Mouse (Mus musculus) right cerebral cortex, postnatal 14 days (tissue): Measurements from ENCODE around the gene Krr1.
"Not testable (repeated sequence)": the region's sequence is repeated elsewhere in the genome, so short reads cannot be mapped to it uniquely, and the experiment has no call there.

Experiments
- DNase-seq: peaks from one replicate; pipeline ENCODE4 v3.0.0; 2022

The Krr1 gene

GRCm38 (mm10) chr10:111983070-111983469, 10.6 kb downstream of the Krr1 start:
- no peak for DNase-seq

DNA sequence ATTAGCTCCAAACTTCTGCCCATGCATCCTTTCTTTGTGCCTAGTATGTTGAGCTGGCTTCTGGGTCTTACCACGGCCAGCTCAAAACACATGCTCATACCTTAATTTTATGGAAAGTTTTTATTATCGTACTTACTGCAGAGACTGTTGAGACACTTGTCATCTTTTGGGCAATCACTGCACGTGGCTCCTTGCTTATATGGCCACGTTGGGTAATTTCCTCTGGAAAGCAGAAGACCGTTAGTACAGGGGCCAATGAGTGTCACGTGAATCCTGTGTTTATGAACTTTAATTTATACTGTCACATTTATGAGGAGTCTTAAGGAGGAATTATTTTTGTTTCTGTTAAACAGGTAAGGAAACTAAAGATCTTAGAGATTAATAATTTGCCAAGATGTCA, 14.0 kb downstream of the Krr1 start:
- no peak for DNase-seq

- DNase-seq = no peak
These were observed 23.5 kb downstream of the Krr1 start for GRCm38 (mm10) chr10:111995803-111996548.

GRCm38 (mm10) chr10:111996549-111996904, 24.1 kb downstream of the Krr1 start:
- DNase-seq = no peak

DNA sequence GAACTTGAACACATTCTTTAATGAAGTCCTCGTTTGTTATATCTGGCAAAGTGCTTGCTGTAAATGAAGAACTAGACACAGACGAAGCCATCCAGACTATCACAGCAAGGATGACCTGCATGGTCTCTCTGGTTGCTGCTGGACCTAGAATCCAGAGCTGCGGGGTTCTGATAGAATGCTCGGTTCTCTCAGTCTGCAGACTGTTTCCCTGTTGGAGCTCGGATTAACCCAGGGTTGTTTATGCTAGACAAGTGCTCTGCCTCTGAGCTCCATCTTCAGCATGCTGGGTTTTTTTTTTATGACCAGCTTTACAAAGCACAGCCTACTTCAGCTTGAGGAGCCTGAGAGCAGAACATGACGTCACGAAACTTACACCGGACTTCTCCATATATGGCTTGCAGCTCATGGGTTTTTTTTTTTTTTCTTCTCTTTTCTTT, 24.5 kb downstream of the Krr1 start:
- no peak for DNase-seq

GRCm38 (mm10) chr10:111997671-111998070, 25.2 kb downstream of the Krr1 start:
- DNase-seq = no peak

DNA sequence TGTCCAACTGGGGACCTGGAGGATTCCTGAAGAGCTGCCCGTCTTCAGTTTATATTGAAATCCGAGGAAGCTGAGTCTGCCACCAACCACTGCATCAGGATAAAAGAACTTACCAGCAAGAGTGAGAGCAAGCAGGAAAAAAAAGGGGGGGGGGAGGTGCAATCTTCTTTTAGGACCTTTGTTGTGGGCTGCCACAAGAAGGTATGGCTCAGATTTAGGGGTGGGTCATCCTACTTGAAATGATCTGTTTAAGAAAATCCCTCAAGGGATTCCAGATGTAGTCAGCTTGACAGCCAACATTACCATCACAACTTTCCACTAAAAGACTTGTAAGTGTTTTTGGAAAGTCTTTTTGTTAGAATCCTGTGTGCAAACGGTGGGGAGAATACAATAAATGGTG, 27.3 kb downstream of the Krr1 start:
- DNase-seq = no peak

DNA sequence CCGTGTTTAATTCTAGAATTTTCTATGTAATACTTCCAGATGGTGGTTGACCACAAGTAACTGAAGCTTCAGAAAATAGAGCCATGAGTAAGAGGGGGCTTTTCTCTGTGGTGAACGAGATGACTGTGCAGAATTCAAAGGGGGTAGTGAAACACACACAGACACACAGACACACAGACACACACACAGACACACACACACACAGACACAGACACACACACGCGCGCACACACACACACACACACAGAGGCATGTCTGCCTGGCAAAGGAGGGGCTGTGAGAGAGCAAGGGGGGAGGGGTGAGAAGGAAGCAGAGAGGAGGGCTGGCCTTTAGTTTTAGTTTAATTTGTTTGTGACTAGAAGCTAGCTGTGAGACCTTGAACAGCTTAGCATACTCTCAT, 28.1 kb downstream of the Krr1 start:
- DNase-seq = no peak

DNA sequence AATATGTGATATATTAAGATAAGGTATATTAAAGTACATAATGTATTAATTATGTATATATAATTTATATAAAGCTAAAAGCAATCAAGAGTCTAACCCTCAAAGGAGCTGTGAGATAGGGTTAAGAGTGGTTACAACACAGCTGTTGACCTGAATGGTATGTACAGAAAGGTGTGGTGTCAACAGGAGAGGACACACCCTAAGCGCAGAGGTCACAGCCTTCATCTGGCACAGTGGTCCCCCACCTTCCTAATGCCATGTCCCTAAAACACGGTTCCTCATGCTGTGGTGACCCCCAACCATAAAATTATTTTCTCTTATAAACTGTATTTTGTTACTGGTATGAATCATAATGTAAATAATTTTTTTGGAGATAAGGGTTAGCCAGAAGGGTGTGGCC, 28.9 kb downstream of the Krr1 start:
- DNase-seq = no peak

- DNase-seq = no peak
These were observed 29.5 kb downstream of the Krr1 start for GRCm38 (mm10) chr10:112001756-112002520.

GRCm38 (mm10) chr10:112002544-112003215, 30.2 kb downstream of the Krr1 start, which contains the start of gene Glipr1:
Glipr1 (minus strand) TSS chr10:112002631.
- no peak for DNase-seq

DNA sequence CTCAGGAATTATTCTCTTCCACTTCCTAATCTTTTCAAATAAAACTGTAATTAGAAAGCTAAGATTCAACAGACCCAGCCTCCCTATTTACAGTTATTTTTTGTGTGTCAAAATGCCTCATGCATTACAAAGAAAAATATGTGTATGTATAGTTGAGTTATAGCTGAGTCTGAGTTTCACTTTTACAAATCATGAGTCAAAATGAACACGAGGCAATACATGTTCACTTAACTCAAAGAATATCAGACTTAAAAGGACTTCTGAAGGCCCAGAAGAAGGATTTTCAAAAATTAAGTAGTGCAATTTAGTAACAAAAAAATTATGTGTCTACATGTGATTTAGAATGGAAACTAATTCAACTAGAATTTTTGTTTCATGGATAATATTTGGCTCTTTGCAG, 37.0 kb downstream of the Krr1 start:
- not testable (repeated sequence) for DNase-seq

- DNase-seq = no peak
These were observed 51.1 kb downstream of the Krr1 start for GRCm38 (mm10) chr10:112023585-112023984.

GRCm38 (mm10) chr10:112028689-112029088, 56.2 kb downstream of the Krr1 start:
- DNase-seq = not testable (repeated sequence)
